Mouse (Mus musculus) midbrain, postnatal 0 days (tissue): ENCODE data around the gene Serpinb9. TPM values are rescaled to one million over a fixed set of nuclear protein-coding genes. Genes with fewer than 3 reads are reported as not detected.
"Not testable (repeated sequence)": the region's sequence is repeated elsewhere in the genome, so short reads cannot be mapped to it uniquely, and the experiment has no call there.

Experiments
- ATAC-seq: fragments of 200-750 bp; cut with Nextera tagmentation; 2 replicates; pipeline ENCODE4 v1.8.0; 2017; ENCODE audit warnings: moderate number of reproducible peaks, mild to moderate bottlenecking, moderate TSS enrichment, moderate library complexity; ENCODE audit not compliant: low FRiP score
- DNase-seq: peaks from one replicate; pipeline ENCODE4 v3.0.0-alpha.2; 2015; ENCODE audit warnings: low spot score
- H3K27ac ChIP-seq: fragments of 300-500 bp; sonication (generic); 2 replicates; pipeline ENCODE4 v1.5.1; 2014; ENCODE audit warnings: low read depth, mild to moderate bottlenecking, low read length, mixed read lengths
- H3K27me3 ChIP-seq: fragments of 300-500 bp; sonication (generic); 2 replicates; pipeline ENCODE4 v1.6.1; 2014; ENCODE audit warnings: low read length, control low read depth, mixed read lengths; ENCODE audit not compliant: insufficient read depth
- H3K36me3 ChIP-seq: fragments of 300-500 bp; sonication (generic); 2 replicates; pipeline ENCODE4 v1.6.1; 2014; ENCODE audit warnings: low read length, control low read depth, mixed read lengths; ENCODE audit not compliant: insufficient read depth
- H3K4me1 ChIP-seq: fragments of 300-500 bp; sonication (generic); 2 replicates; pipeline ENCODE4 v1.6.1; 2014; ENCODE audit warnings: mild to moderate bottlenecking, control low read depth, antibody characterized with exemption, low read length, mixed read lengths; ENCODE audit not compliant: insufficient read depth
- H3K4me2 ChIP-seq: fragments of 300-500 bp; sonication (generic); 2 replicates; pipeline ENCODE4 v1.6.1; 2014; ENCODE audit warnings: low read depth, mild to moderate bottlenecking, low read length, mixed read lengths; ENCODE audit not compliant: poor library complexity, severe bottlenecking
- H3K4me3 ChIP-seq: fragments of 300-500 bp; sonication (generic); 2 replicates; pipeline ENCODE4 v1.5.1; 2014; ENCODE audit warnings: low read depth, mild to moderate bottlenecking, low read length, moderate library complexity
- H3K9ac ChIP-seq: fragments of 300-500 bp; sonication (generic); replicated peaks from 2 replicates; pipeline ENCODE4 v1.6.1; 2014; ENCODE audit warnings: mild to moderate bottlenecking, low read length, moderate library complexity, mixed read lengths; ENCODE audit not compliant: poor library complexity, severe bottlenecking
- H3K9me3 ChIP-seq: fragments of 300-500 bp; sonication (generic); 2 replicates; pipeline ENCODE4 v1.6.1; 2016; ENCODE audit warnings: low read length, control low read depth
- CTCF ChIP-seq: IDR thresholded peaks from 2 replicates; pipeline ENCODE4 v1.5.1; 2016; ENCODE audit warnings: antibody characterized with exemption, mild to moderate bottlenecking
- WGBS: fragments of 180-500 bp; shearing (Covaris S2); extraction: QIAGEN DNeasy Blood & Tissue Kit; methylation state at CpG from one replicate; pipeline ENCODE4 v1.1.7; 2014; 5-methylcytosine and 5-hydroxymethylcytosine counted together
- polyA plus RNA-seq: library from polyadenylated mRNA; unstranded; fragments of >200 nt; fragmentation: Nextera tagmentation; extraction: Ambion mirVana; gene quantifications from 2 replicates; pipeline ENCODE4 v1.2.1, GENCODE M21; 2015
- total RNA-seq: library from RNA; depleted of rRNA; stranded (reverse); fragments of >200 nt; gene quantifications from 2 replicates; pipeline ENCODE4 v1.2.3, GENCODE M21; 2014

Serpinb9 gene
- total and polyA plus RNA-seq, 2 experiments from 2014 or later = 3.0 to 3.2 TPM

- no peak within 1 kb of the TSS for H3K9ac ChIP-seq
- DNase-seq (no peak), ATAC-seq (no peak)
- H3K4me2 ChIP-seq = no peak within 1 kb of the TSS
- no peaks in the 10 kb centered on the region for H3K36me3 ChIP-seq
- TF ChIP-seq CTCF = no peak
- H3K4me1 ChIP-seq = no peaks in the 10 kb centered on the region
- H3K9me3 ChIP-seq = no peaks in the 10 kb centered on the region
- WGBS = 77% methylated on average over 2 of the region's 2 CpGs
- no peak within 1 kb of the TSS for H3K4me3 ChIP-seq
- no peaks in the 10 kb centered on the region for H3K27me3 ChIP-seq
- no peak within 1 kb of the TSS for H3K27ac ChIP-seq
These were observed 24.2 kb downstream of the Serpinb9 start, which contains the start of gene Serpinb9b for GRCm38 (mm10) chr13:33027244-33027643. Gene Serpinb9b, plus strand, starts transcription at chr13:33027416.

GRCm38 (mm10) chr13:33028146-33028545, 25.1 kb downstream of the Serpinb9 start:
- ATAC-seq (no peak), DNase-seq (no peak)
- no peaks in the 10 kb centered on the region for H3K27me3 ChIP-seq
- no peak overlapping the region for H3K27ac ChIP-seq
- no peaks in the 10 kb centered on the region for H3K36me3 ChIP-seq
- no peak overlapping the region for H3K4me2 ChIP-seq
- 75% methylated on average over 2 of the region's 2 CpGs for WGBS
- no peak overlapping the region for H3K4me3 ChIP-seq
- no peaks in the 10 kb centered on the region for H3K9me3 ChIP-seq
- no peaks in the 10 kb centered on the region for H3K4me1 ChIP-seq
- no peak for TF ChIP-seq CTCF
- no peak overlapping the region for H3K9ac ChIP-seq

GRCm38 (mm10) chr13:33028550-33028949, 25.5 kb downstream of the Serpinb9 start:
- TF ChIP-seq CTCF = no peak
- ATAC-seq (no peak), DNase-seq (no peak)
- no peaks in the 10 kb centered on the region for H3K4me1 ChIP-seq
- 79% methylated on average over 2 of the region's 2 CpGs for WGBS
- no peak overlapping the region for H3K4me3 ChIP-seq
- H3K9me3 ChIP-seq = no peaks in the 10 kb centered on the region
- H3K27me3 ChIP-seq = no peaks in the 10 kb centered on the region
- no peaks in the 10 kb centered on the region for H3K36me3 ChIP-seq
- H3K27ac ChIP-seq = no peak overlapping the region
- no peak overlapping the region for H3K9ac ChIP-seq
- H3K4me2 ChIP-seq = no peak overlapping the region

- 99% methylated on average over 2 of the region's 2 CpGs for WGBS
- H3K4me1 ChIP-seq, DNase-seq, H3K27ac ChIP-seq, H3K4me3 ChIP-seq, H3K36me3 ChIP-seq, H3K9ac ChIP-seq, ATAC-seq, H3K27me3 ChIP-seq, H3K4me2 ChIP-seq, H3K9me3 ChIP-seq: not testable (repeated sequence)
These were observed 26.4 kb downstream of the Serpinb9 start for GRCm38 (mm10) chr13:33029478-33029877.

- H3K9ac ChIP-seq = no peak overlapping the region
- no peak for DNase-seq
- no peaks in the 10 kb centered on the region for H3K4me1 ChIP-seq
- whole genome bisulfite sequencing = 79% methylated on average over 2 of the region's 3 CpGs
- no peaks in the 10 kb centered on the region for H3K27me3 ChIP-seq
- no peak overlapping the region for H3K27ac ChIP-seq
- no peak for ATAC-seq
- no peak for TF ChIP-seq CTCF
- no peaks in the 10 kb centered on the region for H3K36me3 ChIP-seq
- no peaks in the 10 kb centered on the region for H3K9me3 ChIP-seq
- no peak overlapping the region for H3K4me3 ChIP-seq
- H3K4me2 ChIP-seq = no peak overlapping the region
These were observed 27.2 kb downstream of the Serpinb9 start for GRCm38 (mm10) chr13:33030281-33030680.

GRCm38 (mm10) chr13:33035506-33035905, 32.5 kb downstream of the Serpinb9 start:
- TF ChIP-seq CTCF = no peak
- Histone ChIP-seq H3K4me2 (no peak overlapping the region), H3K27ac (no peak overlapping the region), H3K4me1 (no peaks in the 10 kb centered on the region), H3K27me3 (no peaks in the 10 kb centered on the region), H3K36me3 (no peaks in the 10 kb centered on the region), H3K9me3 (no peaks in the 10 kb centered on the region), H3K9ac (no peak overlapping the region), H3K4me3 (no peak overlapping the region)
- 73% methylated on average over 1 of the region's 1 CpGs for WGBS
- no peak for ATAC-seq
- DNase-seq = no peak
